Mouse (Mus musculus): Measurements from ENCODE around the gene Defa37.
"Not testable (repeated sequence)": the region's sequence is repeated elsewhere in the genome, so short reads cannot be mapped to it uniquely, and the experiment has no call there.

The Defa37 gene

DNA sequence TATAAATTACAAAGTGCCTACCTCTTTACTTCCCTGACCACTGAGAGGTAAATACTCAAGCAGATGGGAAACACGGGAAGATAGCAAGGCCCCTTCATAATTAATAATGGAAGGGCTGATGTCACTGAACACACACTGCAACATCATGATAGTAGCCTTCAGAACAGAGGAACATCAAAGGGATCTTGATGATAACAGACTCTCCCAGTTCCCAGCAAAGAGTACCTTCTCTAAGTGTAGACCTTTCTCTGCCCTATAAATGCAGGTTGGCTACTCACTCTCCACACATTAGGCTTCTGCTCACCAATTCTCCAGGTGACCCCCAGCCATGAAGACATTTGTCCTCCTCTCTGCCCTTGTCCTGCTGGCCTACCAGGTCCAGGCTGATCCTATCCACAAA lies at the start of gene Defa37:
Defa37 (plus strand) TSS at position 301 of the 400 bp plus-strand sequence.
- DNase-seq (ENCODE audit: low read depth, low spot score): not testable (repeated sequence)

DNA sequence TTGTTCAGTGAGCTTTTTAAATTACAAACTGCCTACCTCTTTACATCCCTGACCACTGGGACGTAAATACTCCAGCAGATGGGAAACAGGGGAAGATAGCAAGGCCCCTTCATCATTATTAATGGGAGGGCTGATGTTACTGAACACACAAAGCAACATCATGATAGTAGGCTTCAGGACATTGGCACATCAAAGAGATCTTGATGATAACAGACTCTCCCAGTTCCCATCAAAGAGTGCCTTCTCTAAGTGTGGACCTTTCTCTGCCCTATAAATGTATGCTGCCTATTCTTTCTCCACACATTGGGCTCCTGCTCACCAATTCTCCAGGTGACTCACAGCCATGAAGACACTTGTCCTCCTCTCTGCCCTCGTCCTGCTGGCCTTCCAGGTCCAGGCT lies 36.5 kb upstream of the Defa37 start, which contains the start of gene Defa32:
Defa32 (plus strand) TSS at position 301 of the 400 bp plus-strand sequence.
- not testable (repeated sequence) for DNase-seq (ENCODE audit: low read depth, low spot score)

DNA sequence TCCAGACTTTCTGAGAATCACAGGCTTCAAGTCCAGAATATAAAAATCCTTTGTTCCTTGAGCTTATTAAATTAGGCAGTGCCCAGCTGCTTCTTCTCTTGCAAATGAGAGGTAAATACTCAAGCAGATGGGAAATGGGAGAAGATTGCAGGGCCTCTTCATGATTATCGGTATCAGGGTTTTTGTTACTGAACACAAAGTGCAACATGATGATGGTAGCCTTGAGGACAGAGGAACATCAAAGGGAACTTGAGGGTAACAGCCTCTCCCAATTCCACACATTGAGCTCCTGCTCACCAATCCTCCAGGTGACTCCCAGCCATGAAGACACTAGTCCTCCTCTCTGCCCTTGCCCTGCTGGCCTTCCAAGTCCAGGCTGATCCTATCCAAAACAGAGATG lies 17.5 kb downstream of the Defa37 start, which contains the start of gene Defa28:
Defa28 (plus strand) TSS at position 301 of the 400 bp plus-strand sequence.
- DNase-seq (ENCODE audit: low read depth, low spot score): not testable (repeated sequence)

DNA sequence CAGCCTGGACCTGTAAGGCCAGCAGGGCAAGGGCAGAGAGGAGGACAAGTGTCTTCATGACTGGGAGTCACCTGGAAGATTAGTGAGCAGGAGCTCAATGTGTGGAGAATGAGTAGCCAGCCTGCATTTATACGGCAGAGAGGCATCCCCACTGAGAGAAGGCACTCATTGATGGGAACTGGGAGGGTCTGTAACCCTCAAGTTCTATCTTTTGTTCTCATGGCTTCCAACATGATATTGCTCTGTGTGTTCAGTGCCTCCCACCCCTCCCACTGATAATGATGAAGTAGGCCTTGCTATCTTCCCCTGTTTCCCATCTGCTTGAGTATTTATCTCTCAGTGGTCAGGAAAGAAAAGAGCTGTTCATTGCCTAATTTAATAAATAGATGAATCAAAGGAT lies 29.2 kb downstream of the Defa37 start, which contains the start of gene Gm7861:
Gm7861 (minus strand) TSS at position 101 of the 400 bp plus-strand sequence.
- DNase-seq (ENCODE audit: low read depth, low spot score): not testable (repeated sequence)
